In the genomic region with DNA sequence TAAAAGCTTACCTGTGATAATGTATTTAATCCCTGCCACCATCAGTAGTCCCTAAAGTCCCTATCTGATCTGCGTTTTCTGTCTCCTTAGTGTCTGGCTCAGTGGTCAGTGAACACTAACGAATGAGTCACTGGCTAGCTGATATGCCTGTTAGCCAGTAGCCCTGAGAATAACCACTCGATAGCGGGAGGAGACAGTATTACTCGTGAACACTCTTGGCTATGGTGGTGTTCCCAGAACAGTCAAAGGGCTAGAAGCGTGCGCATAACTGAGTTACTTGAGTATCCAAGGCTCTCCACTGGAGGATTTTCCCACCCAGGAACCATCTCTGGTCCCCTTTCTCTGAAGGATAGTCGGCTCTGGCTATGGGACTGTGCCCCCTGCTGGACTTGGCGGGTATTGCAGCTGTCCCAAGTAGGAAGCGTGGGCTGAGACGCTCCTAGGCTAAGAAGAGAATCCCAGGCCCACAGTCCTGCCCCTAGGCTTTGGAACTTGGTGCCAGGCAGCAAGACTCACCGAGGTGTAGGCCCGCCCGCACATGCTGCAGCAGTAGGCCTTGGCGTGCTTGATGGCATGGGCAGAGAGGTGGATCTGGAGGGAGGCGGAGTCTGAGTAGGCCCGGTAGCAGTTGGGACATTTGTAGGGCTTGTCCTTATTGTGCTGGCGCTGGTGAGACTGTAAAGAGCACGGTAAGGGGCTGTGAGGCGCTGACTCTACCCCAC, we compare ENCODE assay signal across 8 mouse cellular contexts. TPM values are rescaled to one million over a fixed set of nuclear protein-coding genes. Genes with fewer than 3 reads are reported as not detected.
A peak's percentile ranks its signal among the peaks of the same experiment; 100 is the strongest.
DNase-seq lines count a peak whose midpoint lies in the region; ATAC-seq and TF ChIP-seq lines count a peak whose summit lies in the region.

No protein-coding gene starts in this region.

- H3K9ac ChIP-seq in ES-E14 (ENCODE audit: insufficient read depth, low read depth, low read length, poor library complexity, severe bottlenecking): no peak overlapping the region; the same call in 1 of the 2 replicates
- H3K9ac ChIP-seq in forebrain, embryonic 16.5 days (replicated peaks; ENCODE audit: low read depth, low read length): no peak overlapping the region
- H3K9ac ChIP-seq in lung, postnatal 0 days (replicated peaks; ENCODE audit: low read depth): no peak overlapping the region

- H3K27ac ChIP-seq in ES-E14 (ENCODE audit: insufficient read depth, low read depth, low read length, poor library complexity, severe bottlenecking): no peak overlapping the region
- H3K27ac ChIP-seq in forebrain, embryonic 16.5 days (ENCODE audit: low read length): no peak overlapping the region
- no peak overlapping the region for H3K27ac ChIP-seq in hindbrain, embryonic 10.5 days
- no peak overlapping the region for H3K27ac ChIP-seq in lung, postnatal 0 days (ENCODE audit: low read length)

- TF ChIP-seq CTCF in lung, postnatal 0 days (IDR thresholded peaks at IDR 0.05): peak; percentile 99

- peak overlapping the region; percentile 25 to 58 for H3K4me3 ChIP-seq in ES-E14 (ENCODE audit: insufficient read depth in 1 of 2, low read depth in 1 of 2, low read length in 2 of 2, poor library complexity in 1 of 2, severe bottlenecking in 1 of 2)
- H3K4me3 ChIP-seq in forebrain, embryonic 16.5 days (replicated peaks; ENCODE audit: low read length): no peak overlapping the region
- H3K4me3 ChIP-seq in hindbrain, embryonic 10.5 days: no peak overlapping the region
- H3K4me3 ChIP-seq in lung, postnatal 0 days (ENCODE audit: low read depth, low read length): no peak overlapping the region

- H3K4me2 ChIP-seq in forebrain, embryonic 16.5 days (ENCODE audit: low read length): no peak overlapping the region
- H3K4me2 ChIP-seq in lung, postnatal 0 days (replicated peaks; ENCODE audit: low read depth, low read length): no peak overlapping the region

- in situ Hi-C loops in ES-E14 (cut with MboI; ENCODE audit: low sequenced_read_pairs in 2 of 2, unreplicated experiment in 2 of 2): no loop called here

- H3K4me1 ChIP-seq in ES-E14 (ENCODE audit: control insufficient read depth in 2 of 2, insufficient read depth in 2 of 2, low read length in 2 of 2, poor library complexity in 1 of 2): no peaks in the 10 kb centered on the region
- no peaks in the 10 kb centered on the region for H3K4me1 ChIP-seq in forebrain, embryonic 16.5 days (replicated peaks; ENCODE audit: control insufficient read depth, insufficient read depth, low read length)
- no peaks in the 10 kb centered on the region for H3K4me1 ChIP-seq in hindbrain, embryonic 10.5 days (replicated peaks)
- H3K4me1 ChIP-seq in lung, postnatal 0 days (ENCODE audit: insufficient read depth, low read depth, low read length): no peaks in the 10 kb centered on the region

- no peaks in the 10 kb centered on the region for H3K27me3 ChIP-seq in forebrain, embryonic 16.5 days (replicated peaks; ENCODE audit: control insufficient read depth, insufficient read depth, low read length)
- no peaks in the 10 kb centered on the region for H3K27me3 ChIP-seq in hindbrain, embryonic 10.5 days (ENCODE audit: insufficient read depth, poor library complexity, severe bottlenecking)
- no peaks in the 10 kb centered on the region for H3K27me3 ChIP-seq in lung, postnatal 0 days (replicated peaks; ENCODE audit: insufficient read depth, low read length)

- no peak for TF ChIP-seq EP300 in lung, postnatal 0 days (IDR thresholded peaks at IDR 0.05)

- peak; percentile 64 for ATAC-seq in forebrain, embryonic 16.5 days
- peak; percentile 72 for ATAC-seq in lung, postnatal 0 days

- 36% methylated on average over 20 of the region's 20 CpGs for WGBS in forebrain, embryonic 16.5 days
- WGBS in hindbrain, embryonic 10.5 days: 47% methylated on average over 20 of the region's 20 CpGs
- WGBS in lung, postnatal 0 days: 50% methylated on average over 20 of the region's 20 CpGs

- H3K36me3 ChIP-seq in ES-E14 (ENCODE audit: control insufficient read depth, insufficient read depth, low read length, poor library complexity, severe bottlenecking): no peaks in the 10 kb centered on the region
- peaks cover 33% of the 10 kb centered on the region for H3K36me3 ChIP-seq in forebrain, embryonic 16.5 days (ENCODE audit: control insufficient read depth, insufficient read depth)
- H3K36me3 ChIP-seq in hindbrain, embryonic 10.5 days: peaks cover 100% of the 10 kb centered on the region
- peaks cover 10% of the 10 kb centered on the region; the same call in 1 of the 2 replicates for H3K36me3 ChIP-seq in lung, postnatal 0 days (ENCODE audit: insufficient read depth, low read length)

- DNase-seq in ES-E14 (ENCODE audit: low read depth, low spot score): peak; percentile 79
- DNase-seq in cerebellum, adult 18-20 months: peak; percentile 82 to 91
- DNase-seq in hindbrain, embryonic 10.5 days (ENCODE audit: low spot score): peak; percentile 82
- peak; percentile 35 for DNase-seq in layer of hippocampus, adult 9-11 months
- DNase-seq in lung, postnatal 0 days (ENCODE audit: low spot score): peak; percentile 72
- DNase-seq in retina, embryonic 14.5 days (ENCODE audit: low spot score): peak; percentile 90
- peak; percentile 65 to 71 for DNase-seq in thymus, postnatal 36 days

- H3K9me3 ChIP-seq in ES-E14 (ENCODE audit: control insufficient read depth, insufficient read depth, low read depth, low read length): no peaks in the 10 kb centered on the region
- H3K9me3 ChIP-seq in forebrain, embryonic 16.5 days (ENCODE audit: control insufficient read depth, low read length): no peaks in the 10 kb centered on the region
- no peaks in the 10 kb centered on the region for H3K9me3 ChIP-seq in hindbrain, embryonic 10.5 days
- no peaks in the 10 kb centered on the region for H3K9me3 ChIP-seq in lung, postnatal 0 days (ENCODE audit: low read length)

TF ChIP-seq in ES-E14, 5 proteins besides CTCF, POLR2A, EP300 and RAD21:
- TF ChIP-seq CHD2 (IDR thresholded peaks at IDR 0.05; ENCODE audit: low read depth, low read length) (no peak), MAFK (IDR thresholded peaks at IDR 0.05; ENCODE audit: insufficient read depth, low read depth, low read length) (no peak), ZC3H11A (IDR thresholded peaks at IDR 0.05; ENCODE audit: borderline replicate concordance, low read depth, low read length) (peak; percentile 18; the same call in 1 of the 2 replicates)

RNA-seq across cellular contexts. Expression of a gene that starts 21.6 kb away (rescaled TPM):
- total RNA-seq in ES-E14 (2012; rRNA removed): 0.09 and 0.11 TPM in 2 replicates
- 0.43 and 0.63 TPM in 2 replicates for polyA plus RNA-seq in forebrain, embryonic 16.5 days (2015; fragmentation: Nextera tagmentation; extraction: Ambion mirVana)
- 0.18 and 0.26 TPM in 2 replicates for polyA plus RNA-seq in hindbrain, embryonic 10.5 days (2016; fragmentation: Nextera tagmentation; extraction: Ambion mirVana)
- polyA plus RNA-seq in lung, postnatal 0 days (2015; fragmentation: Nextera tagmentation; extraction: Ambion mirVana): 0.04 and 0.08 TPM in 2 replicates

RNA-seq across cellular contexts. Expression of a gene that starts 29.1 kb away (rescaled TPM):
- total RNA-seq in ES-E14 (2012; rRNA removed): 1.5 and 1.9 TPM in 2 replicates
- polyA plus RNA-seq in forebrain, embryonic 16.5 days (2015; fragmentation: Nextera tagmentation; extraction: Ambion mirVana): 45.2 and 47.6 TPM in 2 replicates
- 36.1 and 45.3 TPM in 2 replicates for polyA plus RNA-seq in hindbrain, embryonic 10.5 days (2016; fragmentation: Nextera tagmentation; extraction: Ambion mirVana)
- 21.6 and 23.8 TPM in 2 replicates for polyA plus RNA-seq in lung, postnatal 0 days (2015; fragmentation: Nextera tagmentation; extraction: Ambion mirVana)

Comparison
In these comparisons a context has a peak if more than half of its experiments do, and no peak if none do; other contexts are left out.
1. DNase-seq: peak in every context shown above with its lines; median percentile 90 in retina, embryonic 14.5 days; 86 in cerebellum, adult 18-20 months; 82 in hindbrain, embryonic 10.5 days; 79 in ES-E14; 72 in lung, postnatal 0 days; 68 in thymus, postnatal 36 days; 35 in layer of hippocampus, adult 9-11 months.
2. H3K4me3 ChIP-seq: peak in ES-E14 (2 of 2); none in forebrain, embryonic 16.5 days (single experiment), hindbrain, embryonic 10.5 days (single experiment) and lung, postnatal 0 days (single experiment).